Mouse (Mus musculus) lung, postnatal 25 days (tissue): ENCODE data around the gene Parp11.
A peak's percentile ranks its signal among the peaks of the same experiment; 100 is the strongest.
"Not testable (repeated sequence)": the region's sequence is repeated elsewhere in the genome, so short reads cannot be mapped to it uniquely, and the experiment has no call there.

Source experiments
- DNase-seq: peaks from one replicate; pipeline ENCODE4 v3.0.0; 2022; ENCODE audit warnings: low spot score

Gene Parp11

DNA sequence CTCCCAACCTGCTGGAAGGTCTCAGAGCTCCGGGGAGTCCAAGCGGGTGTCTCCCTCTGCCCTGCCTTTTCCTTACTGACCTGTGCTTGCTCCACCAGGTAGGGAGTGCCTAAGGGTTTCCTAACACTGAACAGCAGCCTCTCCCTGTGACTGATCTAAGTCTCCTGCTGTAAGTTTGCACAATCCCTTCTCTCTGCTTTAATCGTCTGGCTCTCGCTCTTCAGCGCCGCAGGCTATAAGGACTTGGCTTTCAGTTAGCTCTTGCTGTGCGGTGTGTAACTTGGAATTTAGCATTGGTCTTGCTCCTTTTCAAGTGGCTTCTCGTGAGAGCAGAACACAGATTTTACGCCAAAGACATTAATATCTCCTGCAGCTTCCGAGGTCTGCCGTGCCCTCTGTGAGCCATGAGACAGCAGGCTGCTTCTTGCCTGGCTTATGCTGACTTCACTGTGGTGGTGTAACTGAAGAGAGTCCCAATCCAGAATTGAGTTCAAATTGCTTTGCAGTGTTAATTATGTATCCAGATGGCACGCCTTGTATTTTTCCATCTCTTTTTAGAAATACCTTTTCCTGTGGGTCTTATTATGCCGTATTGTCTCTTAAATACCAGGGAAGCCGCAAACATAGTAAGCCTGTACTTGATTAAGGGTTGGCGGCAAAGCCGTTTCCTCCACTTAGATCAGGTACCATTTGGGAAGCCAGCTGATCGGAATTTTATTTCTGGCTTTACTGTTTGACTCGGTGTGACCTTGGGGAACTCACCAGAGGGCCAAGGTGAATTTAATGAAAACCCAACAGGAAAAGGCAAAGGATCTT lies 50.4 kb downstream of the Parp11 start:
- peak; percentile 9 for DNase-seq

DNA sequence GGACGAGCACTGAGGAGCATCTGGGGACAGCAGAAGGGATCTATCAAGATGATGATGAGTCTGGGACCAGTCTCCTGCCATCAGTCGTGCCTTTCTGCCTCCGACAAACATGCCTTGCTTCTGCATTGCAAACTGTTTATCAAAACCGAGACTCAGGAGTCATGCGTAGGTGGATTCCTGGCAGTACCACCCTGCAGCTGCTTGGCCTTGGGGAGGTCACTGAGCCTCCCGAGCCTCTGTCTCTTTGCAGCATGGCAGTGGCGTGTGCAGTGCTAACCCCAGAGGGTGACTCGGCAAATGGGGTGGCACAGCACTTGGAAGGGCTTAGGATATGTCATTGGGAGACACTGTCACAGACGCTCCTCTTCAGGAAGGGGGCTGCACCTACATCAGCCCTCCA lies 53.5 kb downstream of the Parp11 start:
- DNase-seq, result no peak

DNA sequence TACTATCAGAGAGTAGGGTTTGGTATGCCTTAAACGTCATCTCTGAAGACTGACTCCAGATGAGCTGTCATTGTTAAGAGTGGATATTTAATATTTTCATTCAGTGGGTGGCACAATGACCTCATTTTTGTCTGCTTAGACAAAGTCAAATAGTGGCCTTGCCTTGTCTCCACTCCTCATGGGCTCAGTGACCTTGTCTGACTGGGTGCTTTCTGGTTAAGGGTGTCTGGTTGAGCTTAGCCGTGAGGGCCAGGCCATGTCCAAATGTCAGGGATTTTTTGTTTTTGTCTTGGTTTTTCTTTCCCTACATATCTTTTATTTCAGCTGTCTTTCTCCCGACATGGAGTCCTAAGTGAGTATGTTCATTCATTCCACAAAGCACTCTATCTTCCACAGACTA lies 54.2 kb downstream of the Parp11 start:
- DNase-seq, result no peak

DNA sequence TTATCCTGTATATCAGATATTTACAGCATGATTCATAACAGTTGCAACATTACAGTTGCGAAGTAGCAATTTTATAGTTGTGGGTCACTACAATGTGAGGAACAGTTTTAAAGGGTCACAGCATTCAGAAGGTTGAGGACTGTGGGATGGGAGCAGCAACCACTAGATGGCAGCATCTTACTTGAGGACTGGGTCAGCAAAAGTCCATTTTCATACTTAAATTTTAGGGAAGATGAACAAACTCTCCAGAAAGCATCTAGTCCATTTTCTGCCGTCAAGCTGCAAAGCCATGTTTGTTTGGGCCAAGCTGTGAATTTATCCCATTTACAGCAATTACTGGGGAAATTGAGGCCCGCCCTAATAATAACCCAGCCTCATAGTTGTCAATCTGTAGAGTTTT lies 55.9 kb downstream of the Parp11 start:
- DNase-seq, result peak; percentile 40

DNA sequence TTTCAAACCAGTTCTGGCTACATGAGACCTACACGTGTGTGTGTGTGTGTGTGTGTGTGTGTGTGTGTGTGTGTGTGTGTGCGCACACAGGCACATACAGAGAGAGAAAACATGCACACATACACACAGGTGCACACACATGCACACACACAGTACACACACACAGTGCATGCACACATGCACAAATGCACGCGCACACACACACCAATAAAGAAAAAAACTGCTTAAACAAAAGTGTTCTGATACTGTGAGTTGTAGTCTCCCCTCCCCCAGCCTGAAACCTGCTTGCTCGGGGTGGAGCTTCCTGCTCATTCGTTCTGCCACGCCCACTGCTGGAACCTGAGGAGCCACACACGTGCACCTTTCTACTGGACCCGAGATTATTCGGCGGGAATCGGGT lies 67.1 kb downstream of the Parp11 start:
- DNase-seq, result not testable (repeated sequence)

- no peak for DNase-seq
Observed at GRCm38 (mm10) chr6:127521176-127521575, 74.5 kb downstream of the Parp11 start.

DNA sequence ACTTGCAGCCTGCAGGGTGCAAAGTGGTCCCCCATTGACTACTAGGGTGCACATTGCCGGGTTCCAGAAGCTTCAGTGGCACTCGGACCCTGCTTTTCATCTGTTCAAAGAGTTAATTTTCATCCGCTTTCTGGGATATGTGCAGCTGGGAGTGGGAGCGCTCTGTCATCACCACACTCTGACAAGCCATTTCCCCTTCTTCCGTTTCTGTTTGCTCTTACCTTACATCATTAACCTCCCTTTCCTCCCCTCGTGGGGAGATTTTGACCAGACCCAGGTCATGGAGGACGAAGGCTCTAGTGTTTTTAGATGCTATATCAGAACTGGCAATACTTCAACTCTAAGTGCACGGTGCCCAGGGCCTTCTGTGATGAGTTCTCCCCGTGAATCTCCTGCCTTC lies 75.7 kb downstream of the Parp11 start:
- no peak for DNase-seq

- DNase-seq, result peak; percentile 68
Observed at GRCm38 (mm10) chr6:127524442-127524841, 77.8 kb downstream of the Parp11 start.

DNA sequence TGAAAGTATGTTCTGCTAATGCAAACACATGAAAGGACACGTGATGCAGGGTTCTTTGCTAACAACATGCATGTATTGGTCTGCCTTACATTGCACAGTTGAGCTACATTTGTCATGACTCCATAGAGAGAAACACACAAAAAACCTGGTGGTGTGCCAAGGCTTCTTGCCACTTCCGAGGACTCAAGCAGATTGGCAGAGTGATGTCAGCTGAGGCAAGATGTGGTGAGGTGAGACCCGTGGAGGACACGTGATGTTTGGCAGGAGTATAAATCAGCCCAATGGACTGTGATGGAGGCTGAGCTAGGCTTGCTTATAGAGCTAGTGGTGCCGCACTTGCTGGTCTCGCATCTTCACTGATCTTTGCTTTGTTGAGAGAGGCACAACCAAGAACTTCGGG lies 82.0 kb downstream of the Parp11 start:
- no peak for DNase-seq

DNA sequence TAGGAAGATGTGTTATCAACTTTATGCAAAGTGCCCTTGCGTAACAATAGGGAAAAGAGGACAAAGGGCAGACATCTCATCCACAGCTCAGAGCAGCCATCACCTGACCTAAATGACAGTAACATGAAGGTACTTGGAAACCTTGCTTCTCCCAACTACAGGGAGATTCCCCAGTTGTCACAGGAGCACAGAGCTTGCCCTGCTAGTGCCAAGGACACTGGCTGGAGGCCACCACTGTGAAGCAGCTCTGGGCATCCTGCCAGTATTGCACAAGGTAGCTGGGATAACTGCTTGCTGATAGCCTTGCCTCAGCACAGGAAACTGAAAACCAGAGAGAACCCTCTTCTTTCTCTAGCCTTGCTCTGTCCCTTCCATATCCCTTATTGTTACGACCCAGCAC lies 82.8 kb downstream of the Parp11 start:
- peak; percentile 88 for DNase-seq

DNA sequence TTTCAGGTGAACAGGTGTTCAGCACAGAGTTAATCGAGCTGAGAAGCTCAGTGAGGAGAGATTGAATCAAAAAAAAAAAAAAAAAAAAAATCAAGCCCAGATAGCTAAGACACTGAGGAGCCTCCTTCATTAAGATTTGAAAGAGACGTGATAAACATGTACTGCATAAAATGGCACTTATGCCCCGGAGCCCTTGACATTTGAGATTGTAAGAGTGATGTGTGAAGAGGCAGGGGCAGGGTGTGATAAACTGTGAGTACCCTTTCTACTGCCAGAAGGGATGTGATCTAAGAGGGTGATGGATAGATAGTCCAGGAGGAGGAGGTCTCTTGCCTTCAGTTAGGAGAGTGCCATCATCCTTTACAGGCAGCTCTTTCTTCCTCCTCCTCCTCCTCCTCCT lies 83.6 kb downstream of the Parp11 start:
- DNase-seq, result no peak

- DNase-seq, result no peak
Observed at GRCm38 (mm10) chr6:127531412-127532205, 85.0 kb downstream of the Parp11 start.

GRCm38 (mm10) chr6:127532304-127532703 lies 85.7 kb downstream of the Parp11 start:
- no peak for DNase-seq

- no peak for DNase-seq
Observed at GRCm38 (mm10) chr6:127533766-127534165, 87.1 kb downstream of the Parp11 start.

DNA sequence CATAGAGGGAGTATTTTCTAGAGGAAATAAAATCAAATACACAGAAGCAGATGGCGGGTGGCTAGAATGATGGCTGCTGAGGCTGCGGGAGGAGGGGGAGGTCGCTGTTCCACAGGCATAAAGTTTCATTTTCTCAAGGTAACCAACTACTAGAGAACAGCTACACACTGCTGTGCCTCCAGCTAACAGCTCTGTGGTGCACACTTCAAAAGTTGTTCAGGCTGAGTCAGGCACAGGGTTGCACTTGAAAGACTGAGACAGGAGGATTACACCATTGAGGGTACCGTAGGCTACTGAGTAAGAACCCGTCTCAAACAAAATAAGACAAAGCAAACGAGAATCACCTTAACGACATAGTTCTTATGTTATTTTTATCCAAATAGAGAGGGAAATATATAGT lies 90.4 kb downstream of the Parp11 start:
- no peak for DNase-seq

GRCm38 (mm10) chr6:127538118-127538517 lies 91.5 kb downstream of the Parp11 start:
- DNase-seq, result no peak

- no peak for DNase-seq
Observed at GRCm38 (mm10) chr6:127539226-127539625, 92.6 kb downstream of the Parp11 start.

- DNase-seq, result no peak
Observed at GRCm38 (mm10) chr6:127539659-127540058, 93.0 kb downstream of the Parp11 start.

- no peak for DNase-seq
Observed at GRCm38 (mm10) chr6:127540517-127540916, 93.9 kb downstream of the Parp11 start.

DNA sequence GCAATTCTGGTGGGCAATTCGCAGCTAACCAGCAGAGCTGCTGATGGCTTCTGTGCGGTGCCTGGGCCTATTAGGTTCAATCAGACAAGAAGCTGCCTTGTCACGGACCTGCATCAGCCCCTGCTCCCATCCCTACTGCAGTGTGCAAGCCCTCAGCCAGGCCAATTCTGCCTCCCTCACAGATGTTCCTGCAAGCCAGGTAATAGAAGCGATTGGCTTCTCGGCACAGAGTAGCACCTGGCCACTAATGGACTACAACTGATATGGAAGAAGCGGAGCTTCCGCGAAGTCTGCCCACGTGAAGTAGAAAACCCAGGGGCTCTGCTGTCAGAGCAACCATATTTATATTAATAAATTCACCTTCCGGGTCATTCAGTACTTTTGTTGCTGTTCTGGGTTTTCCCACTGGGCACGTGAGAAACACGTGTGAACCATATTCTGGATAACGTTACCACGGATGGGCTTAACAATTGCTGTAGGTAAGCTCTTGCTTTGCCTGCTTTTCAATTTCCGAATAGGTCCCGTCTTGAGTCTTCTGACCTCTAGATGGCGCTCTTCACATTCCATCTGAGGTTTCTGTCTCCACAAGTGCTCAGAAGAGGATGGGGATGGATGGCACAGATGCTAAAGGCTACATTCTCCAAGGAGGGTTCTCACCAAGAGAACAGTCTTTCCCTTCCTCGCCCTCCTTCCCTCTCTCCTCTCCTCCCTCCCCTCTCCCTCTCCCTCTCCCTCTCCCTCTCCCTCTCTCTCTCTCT lies 95.2 kb downstream of the Parp11 start:
- peak; percentile 79 for DNase-seq
